Mouse (Mus musculus) adrenal gland, adult 10 weeks (tissue): ENCODE results near the gene Akap14. TPM values are rescaled to one million over a fixed set of nuclear protein-coding genes. Genes with fewer than 3 reads are reported as not detected.

Source experiments
- polyA plus RNA-seq: library from polyadenylated mRNA; stranded (reverse); fragments of 350-450 nt; fragmentation: Illumina TruSeq; extraction: RNeasy Lipid Tissue Mini Kit (QIAGEN cat#74804); gene quantifications from one replicate; pipeline ENCODE4 v1.2.3, GENCODE M21; 2014; ENCODE audit warnings: low read depth, low replicate concordance

Akap14 gene
- polyA plus RNA-seq, result not detected

DNA sequence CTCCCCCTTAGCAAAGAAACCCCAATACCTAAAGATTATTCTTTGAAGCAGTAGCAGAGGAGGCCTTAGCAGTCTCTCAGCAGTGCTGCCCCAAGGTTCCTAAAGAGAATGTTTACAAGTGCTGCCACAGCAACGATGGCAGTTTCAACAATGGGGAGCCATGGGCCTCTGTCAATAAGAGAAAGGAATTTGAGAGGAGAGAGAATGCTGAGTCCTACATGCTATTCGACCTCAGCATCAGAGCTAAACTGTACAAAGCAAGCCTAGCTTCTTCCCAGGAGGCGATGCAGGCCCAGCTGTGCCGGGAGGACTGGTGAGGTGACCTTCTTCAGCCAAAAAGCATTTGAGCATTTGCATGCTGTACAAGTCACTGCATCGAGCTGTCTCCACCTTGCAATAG is at the start of gene Akap14:
TSS of gene Akap14 (minus strand) at position 101 of the 400 bp plus-strand sequence.

DNA sequence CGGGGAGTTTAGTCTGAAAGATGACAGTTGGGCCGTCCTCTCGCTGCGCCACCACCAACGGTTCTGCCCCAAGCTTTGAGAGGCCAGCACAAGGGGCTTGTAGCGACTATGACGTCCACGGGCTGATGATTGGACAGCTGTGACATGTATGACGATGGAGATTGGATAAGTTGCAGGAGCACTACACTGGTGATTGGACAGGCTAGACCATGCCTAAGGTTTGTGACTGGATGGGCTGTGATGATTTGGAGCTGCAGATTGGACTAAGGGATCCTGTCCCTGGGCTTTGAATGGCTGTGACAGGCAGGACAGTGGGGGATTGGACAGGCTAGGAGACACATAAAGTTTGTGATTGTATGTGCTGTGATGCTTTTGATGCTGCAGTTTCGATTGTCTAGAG is 42.3 kb upstream of the Akap14 start, which contains the start of gene Gm9:
TSS of gene Gm9 (minus strand) at position 101 of the 400 bp plus-strand sequence.

DNA sequence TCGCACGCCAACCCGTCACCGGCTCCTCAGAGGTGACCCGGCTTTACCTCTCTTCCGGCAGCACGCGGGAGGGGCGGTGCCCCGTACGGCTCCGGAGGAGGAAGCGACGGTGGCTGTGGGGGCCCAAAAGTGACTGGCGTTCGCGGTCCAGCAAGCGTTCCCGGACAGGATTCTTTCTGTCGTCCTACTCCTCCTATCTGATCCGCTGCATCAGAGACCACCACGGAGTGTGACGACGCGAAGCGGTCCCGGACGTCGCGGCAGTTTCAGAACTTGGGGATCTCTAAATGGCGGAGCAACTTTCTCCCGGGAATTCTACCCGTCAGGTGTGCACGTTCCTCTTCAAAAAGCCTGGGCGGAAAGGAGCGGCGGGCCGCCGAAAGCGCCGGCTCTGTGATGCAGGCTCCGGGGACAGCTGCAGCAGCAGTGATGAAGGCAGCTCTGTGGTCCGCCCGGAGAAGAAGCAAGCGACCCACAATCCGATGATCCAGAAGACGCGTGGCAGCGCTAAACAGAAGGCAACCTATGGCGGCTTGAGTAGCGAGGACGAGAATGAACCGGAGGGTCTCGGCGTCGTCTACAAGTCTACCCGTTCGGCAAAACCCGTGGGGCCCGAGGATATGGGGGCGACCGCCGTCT is 22.6 kb upstream of the Akap14 start, which contains the start of the genes Ndufa1 and Rnf113a1:
TSS of gene Ndufa1 (minus strand) at position 59 of the 639 bp plus-strand sequence.
TSS of gene Rnf113a1 (plus strand) at position 141 of the 639 bp plus-strand sequence.

DNA sequence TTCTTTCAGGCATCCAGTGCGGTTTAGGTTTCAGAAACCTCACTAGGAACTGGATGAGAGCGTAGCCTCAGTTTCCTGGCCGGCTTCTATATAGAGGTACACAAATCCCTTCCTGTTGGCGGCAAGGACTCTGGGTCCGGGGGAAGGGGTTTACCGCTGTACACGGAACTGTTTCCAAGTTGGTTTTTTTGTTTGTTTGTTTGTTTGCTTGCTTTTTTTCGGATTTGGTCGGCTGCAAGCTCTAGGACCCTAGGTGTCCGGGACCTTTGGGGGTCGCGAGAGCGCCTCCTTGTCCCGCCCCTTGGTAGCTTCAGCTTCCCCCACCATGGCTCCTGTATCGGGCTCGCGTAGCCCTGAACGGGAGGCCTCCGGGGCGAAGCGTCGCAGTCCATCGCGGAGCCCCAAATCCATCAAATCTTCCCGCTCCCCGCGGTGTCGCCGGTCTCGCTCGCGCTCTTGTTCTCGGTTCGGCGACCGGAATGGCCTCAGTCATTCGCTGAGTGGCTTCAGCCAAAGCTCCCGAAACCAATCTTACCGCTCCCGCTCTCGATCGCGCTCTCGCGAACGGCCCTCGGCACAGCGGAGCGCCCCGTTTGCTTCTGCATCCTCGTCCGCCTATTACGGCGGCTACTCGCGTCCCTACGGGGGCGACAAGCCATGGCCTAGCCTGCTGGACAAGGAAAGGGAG is 41.8 kb downstream of the Akap14 start, which contains the start of gene Nkap:
TSS of gene Nkap (plus strand) at position 125 of the 688 bp plus-strand sequence.

DNA sequence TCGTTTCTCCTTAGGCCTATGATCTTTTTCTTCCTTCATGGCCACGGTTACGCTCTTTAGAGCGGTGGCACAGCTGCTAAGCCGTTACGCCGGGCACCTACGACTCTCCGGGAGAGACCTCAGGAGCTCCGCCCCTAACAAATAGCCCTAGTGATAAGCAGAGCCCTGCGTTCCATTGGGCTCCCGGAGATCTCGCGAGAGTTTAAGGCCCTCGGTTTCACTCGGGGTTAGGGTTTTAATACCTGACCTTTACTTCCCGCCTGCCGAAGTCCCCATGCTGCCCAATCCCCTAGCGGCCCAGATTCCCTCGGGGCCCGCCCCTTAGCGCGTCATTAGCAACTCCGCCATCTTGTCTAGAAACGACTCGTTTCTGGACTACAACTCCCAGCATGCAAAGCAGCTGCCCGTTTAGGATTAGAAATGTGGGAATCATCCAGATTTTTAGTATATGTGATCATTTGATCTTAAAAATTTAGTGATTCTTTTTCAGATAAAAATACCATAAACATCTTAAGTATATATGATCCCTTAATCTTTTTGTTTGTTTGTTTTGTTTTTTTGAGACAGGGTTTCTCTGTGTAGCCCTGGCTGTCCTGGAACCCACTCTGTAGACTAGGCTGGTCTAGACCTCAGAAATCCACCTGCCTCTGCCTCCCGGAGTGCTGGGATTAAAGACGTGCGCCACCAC is 58.3 kb downstream of the Akap14 start, which contains the start of gene Upf3b:
TSS of gene Upf3b (minus strand) at position 130 of the 688 bp plus-strand sequence.

Other genes with a start within 250 kb of the Akap14 start
- gene Sept6, start 177.0 kb downstream of the Akap14 start, polyA plus RNA-seq, result 24.4 TPM
- not detected for gene Sowahd, start 120.0 kb downstream of the Akap14 start, polyA plus RNA-seq
- gene Rpl39, start 83.4 kb downstream of the Akap14 start, polyA plus RNA-seq, result 763 TPM
- 76.1 TPM for gene Upf3b, start 58.5 kb downstream of the Akap14 start, polyA plus RNA-seq
- 115 TPM for gene Nkap, start 42.0 kb downstream of the Akap14 start, polyA plus RNA-seq
- 249 TPM for gene Ndufa1, start 22.3 kb upstream of the Akap14 start, polyA plus RNA-seq
- gene Rnf113a1, start 22.4 kb upstream of the Akap14 start, polyA plus RNA-seq, result 0.52 TPM
- gene Gm9, start 42.2 kb upstream of the Akap14 start, polyA plus RNA-seq, result not detected
- gene Rhox1, start 53.4 kb upstream of the Akap14 start, polyA plus RNA-seq, result not detected
- not detected for gene Rhox2a, start 76.1 kb upstream of the Akap14 start, polyA plus RNA-seq
- not detected for gene Rhox3a, start 81.1 kb upstream of the Akap14 start, polyA plus RNA-seq
- not detected for gene Rhox4a, start 96.5 kb upstream of the Akap14 start, polyA plus RNA-seq
- not detected for gene Rhox3a2, start 211.2 kb upstream of the Akap14 start, polyA plus RNA-seq
- gene Rhox4a2, start 222.0 kb upstream of the Akap14 start, polyA plus RNA-seq, result not detected
- gene Rhox2b, start 243.2 kb upstream of the Akap14 start, polyA plus RNA-seq, result not detected